Mouse (Mus musculus) large intestine, adult 2 months (tissue): ENCODE results near the gene Sash1. TPM values are rescaled to one million over a fixed set of nuclear protein-coding genes. Genes with fewer than 3 reads are reported as not detected.
"Not testable (repeated sequence)": the region's sequence is repeated elsewhere in the genome, so short reads cannot be mapped to it uniquely, and the experiment has no call there.

Source experiments
- DNase-seq: peaks from one replicate; pipeline ENCODE4 v3.0.0-alpha.2; 2012; ENCODE audit warnings: low read depth, low spot score
- WGBS: fragments of 180-500 bp; shearing (Covaris S2); methylation state at CpG from one replicate; pipeline ENCODE4 v1.1.7; 2018; 5-methylcytosine and 5-hydroxymethylcytosine counted together
- polyA plus RNA-seq: library from polyadenylated mRNA; depleted of rRNA; stranded (reverse); fragments of >200 nt; gene quantifications from 2 replicates; pipeline ENCODE4 v1.2.3, GENCODE M21; 2012

Gene Sash1
- polyA plus RNA-seq, 1 experiment = 5.1 TPM

DNA sequence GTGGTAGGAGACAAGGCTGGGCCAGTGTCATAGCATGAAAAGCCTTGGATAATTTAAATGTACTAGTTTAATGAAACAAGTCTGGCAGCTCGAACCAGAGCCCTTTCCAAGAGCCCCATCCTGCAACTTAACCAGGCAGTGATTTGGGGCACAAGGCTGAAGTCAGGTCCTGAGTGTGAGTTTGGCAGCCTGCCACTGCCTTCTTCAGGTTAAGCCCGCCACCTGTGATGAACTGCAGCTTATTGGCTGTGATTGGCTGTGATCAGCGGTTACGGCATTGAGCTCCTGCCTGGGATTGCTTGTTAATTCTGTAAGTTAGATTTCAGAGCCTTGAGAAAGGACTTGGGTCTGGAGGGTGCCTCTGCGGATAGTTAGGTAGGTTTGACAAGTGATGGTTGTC is 168.7 kb downstream of the Sash1 start:
- WGBS = 59% methylated on average over 5 of the region's 5 CpGs

DNA sequence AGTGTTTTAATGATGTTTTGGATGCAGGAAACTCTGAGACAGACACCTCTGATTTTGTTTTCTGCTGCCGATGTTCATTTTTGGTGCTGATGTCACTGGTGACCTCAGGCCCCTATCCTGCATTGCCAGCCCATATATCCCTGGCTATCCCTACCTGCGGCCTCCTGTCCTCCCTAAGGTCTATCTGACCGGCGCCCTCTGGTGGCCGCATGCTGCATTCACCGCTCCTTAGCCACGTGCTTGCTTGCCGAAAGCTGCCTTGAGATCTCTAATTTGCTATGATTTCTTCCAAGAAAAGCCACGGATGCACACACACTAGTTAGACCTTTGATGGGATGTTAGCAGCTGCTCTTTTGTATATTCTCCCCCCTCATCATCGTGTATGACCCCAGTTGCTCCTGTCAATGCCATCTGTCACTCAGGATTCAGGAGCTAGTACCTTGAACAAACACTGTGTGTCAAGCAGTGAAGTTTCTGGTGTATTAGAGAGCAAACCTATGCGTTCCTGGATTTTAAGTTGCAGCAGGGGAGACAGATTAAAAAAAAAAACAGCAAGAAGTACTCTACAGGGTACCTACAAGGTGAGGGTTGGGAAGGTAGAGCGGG is 170.1 kb downstream of the Sash1 start:
- peak; percentile 37 for DNase-seq
- WGBS = 16% methylated on average over 12 of the region's 12 CpGs

More for the DNA sequence above, 168.7 kb downstream of the Sash1 start:
- no peak for DNase-seq

DNA sequence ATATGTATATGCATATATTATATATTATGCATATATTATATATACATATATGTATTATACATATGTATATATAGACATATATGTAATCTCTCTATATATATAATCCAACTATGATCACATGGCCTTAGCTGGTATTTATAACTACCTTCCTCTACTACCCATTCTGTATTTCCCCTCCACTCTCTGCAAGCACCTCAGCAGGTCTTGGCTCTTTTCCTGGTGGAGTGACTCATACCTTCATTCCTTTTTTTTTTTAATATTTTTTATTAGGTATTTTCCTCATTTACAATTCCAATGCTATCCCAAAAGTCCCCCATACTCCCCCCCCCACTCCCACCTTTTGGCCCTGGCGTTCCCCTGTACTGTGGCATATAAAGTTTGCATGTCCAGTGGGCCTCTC is 189.2 kb downstream of the Sash1 start:
- 85% methylated on average over 1 of the region's 1 CpGs for WGBS
- not testable (repeated sequence) for DNase-seq

DNA sequence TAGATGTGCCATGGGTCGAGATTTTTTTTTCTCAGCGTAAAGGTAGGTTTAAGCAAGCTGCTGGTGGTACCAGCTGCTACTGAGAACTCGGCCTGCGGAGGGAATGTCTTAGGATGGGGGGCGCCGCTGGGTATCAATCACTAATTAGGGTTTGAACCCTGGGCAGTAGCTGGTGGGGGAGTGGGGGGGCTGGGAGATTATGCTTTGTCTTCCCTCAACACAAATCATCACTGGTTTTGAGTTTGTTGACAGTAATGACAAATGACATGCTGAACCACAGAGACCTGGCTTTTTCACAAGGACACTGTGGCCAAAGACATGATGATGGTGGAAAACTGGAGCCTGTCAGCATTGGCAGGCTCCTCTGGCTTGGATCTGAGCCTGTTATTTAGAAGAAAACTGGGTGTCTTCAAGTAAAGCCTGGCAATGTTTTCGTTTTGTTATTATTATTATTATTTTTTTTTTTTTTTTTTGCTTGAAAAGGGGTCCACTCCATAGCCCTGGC is 191.8 kb downstream of the Sash1 start:
- 85% methylated on average over 7 of the region's 7 CpGs for WGBS
- DNase-seq = no peak

DNA sequence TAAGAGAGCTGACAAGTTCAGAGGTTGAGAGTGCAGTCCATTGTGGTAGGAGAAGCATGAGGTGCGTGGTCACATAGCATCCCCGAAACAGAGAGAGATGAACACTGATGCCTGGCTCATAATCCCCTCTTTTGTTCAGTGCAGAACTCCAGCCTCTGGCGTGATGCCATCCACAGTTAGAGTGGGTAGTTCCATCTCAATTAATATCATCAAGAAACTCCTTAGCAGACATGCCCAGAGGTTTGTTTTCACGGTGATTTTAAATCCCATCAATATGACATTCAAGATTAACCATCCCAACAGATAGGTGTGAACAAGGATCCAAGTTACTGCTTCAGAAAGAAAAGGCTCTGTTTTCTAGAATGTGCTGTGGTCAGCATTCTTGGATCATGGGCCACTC is 192.3 kb downstream of the Sash1 start:
- DNase-seq = no peak
- WGBS = 85% methylated on average over 4 of the region's 4 CpGs

DNA sequence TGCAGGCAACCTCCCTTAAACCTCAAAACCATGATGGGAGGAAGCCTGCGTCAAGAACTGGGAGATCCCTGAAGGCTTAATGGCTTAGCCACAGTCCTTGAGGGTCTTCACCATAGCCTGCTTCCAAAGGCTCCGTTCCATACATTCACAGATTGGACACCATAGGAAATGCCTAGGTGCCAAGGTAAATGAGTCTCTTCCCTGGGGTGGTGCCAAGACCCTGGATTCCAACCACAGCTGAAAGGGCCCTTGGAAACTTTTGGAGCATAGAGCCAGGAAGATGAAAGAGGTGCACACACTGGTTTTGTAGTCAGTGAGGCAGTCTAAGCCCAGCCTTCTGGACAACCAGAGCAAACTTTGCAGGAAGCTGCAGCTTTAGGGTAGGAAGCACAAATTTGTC is 193.3 kb downstream of the Sash1 start:
- WGBS = 92% methylated on average over 2 of the region's 2 CpGs
- DNase-seq = no peak

DNA sequence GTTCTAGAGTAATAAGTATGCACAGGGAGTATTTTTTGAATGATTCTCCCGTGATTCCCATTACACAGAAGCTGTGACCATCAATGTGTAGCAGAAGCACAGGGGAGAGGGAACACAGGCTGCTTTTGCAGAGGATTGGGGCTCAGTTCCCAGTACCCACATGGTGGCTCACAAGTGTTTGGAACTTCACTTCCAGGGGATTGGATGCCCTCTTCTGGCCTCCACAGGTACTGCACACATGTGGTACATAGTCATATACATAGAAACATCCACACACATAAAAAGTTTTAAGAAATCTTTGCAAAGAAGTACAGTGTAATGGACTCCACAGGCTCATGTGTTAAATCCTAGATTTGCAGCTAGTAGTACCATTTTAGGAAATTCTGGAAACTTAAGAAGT is 199.7 kb downstream of the Sash1 start:
- DNase-seq = no peak
- 80% methylated on average over 1 of the region's 1 CpGs for WGBS

DNA sequence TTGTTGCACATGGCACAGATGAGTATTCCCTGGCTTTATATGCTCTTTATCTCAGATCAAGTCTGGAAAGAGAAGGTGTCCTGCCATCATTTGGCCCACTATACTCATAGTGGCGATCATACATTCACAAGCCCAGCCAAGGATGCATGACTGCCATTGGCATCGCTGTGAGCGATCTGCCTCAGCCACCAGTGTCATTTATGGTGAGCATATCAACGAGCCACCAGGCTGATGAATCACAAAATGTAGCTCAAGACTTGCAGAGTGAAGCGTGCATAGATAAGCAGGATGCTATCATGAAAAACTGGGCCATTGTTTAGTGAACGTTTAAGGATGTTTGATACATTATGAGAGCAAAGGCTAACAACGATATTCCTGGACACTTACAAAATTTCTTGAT is 200.6 kb downstream of the Sash1 start:
- DNase-seq = no peak
- 92% methylated on average over 7 of the region's 7 CpGs for whole genome bisulfite sequencing

DNA sequence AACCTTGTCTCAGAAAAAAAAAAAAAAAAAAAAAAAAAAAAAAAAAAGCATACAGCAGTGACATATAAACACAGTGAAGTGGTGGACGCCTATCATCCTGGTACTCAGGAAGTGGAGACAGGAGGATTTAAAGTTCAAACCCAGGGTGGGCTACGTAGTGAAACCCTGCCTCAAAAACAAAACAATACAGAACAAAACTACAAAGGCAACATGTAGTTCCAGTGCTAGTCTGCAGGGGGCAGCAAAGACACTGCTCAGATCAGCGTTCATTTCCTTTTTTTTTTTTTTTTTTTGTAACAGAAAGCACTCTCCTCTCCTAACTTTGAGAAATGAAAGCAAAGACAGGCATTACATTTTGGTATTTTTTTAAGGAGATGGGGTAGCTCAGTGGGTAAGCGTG is 203.0 kb downstream of the Sash1 start:
- WGBS = 6% methylated on average over 4 of the region's 4 CpGs
- peak; percentile 1 for DNase-seq

DNA sequence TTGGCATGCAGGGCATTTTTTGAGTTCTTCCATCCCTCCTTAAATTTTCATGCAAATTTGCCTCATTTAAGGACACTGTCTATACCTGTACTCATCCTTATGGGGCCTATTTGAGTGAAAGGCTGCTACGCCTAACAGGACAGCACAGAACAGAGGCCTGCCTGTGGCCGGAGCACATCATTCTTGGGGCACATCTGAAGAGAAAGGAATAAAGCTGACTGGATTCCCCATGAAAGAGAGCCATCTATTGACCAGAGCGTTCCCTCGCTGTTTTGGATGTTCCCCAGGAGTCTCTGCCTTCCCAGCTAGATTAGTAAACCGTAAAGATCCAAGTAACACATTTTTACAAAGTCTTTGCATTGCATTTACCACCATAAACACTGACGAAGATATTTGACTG is 203.5 kb downstream of the Sash1 start:
- WGBS = 70% methylated on average over 6 of the region's 6 CpGs

DNA sequence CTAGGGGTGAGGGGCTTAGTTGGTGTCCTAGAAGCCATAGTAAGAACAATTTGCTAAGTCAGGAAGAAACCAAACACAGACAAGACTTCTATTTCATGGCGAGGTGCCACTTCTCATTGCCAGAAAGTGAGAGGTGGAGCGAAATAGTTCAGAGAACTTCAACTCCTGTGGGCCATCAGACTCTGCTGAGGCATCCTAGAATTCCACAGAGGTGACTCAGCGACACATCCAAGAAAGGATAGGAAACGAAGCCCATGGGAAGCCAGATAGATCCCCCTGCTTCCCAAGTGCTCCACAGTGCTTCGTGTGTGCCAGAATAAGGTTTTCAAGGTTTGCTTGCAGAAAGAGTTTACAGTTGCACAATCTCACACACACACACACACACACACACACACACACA is 209.1 kb downstream of the Sash1 start:
- no peak for DNase-seq
- WGBS = 65% methylated on average over 5 of the region's 5 CpGs

More for the DNA sequence above, 203.5 kb downstream of the Sash1 start:
- DNase-seq = no peak
